Mouse (Mus musculus) layer of hippocampus, adult 11-12 months (tissue): ENCODE data around the gene Nr2f6.

Experiments
- DNase-seq: peaks from one replicate; pipeline ENCODE4 v3.0.0; 2022; ENCODE audit warnings: low spot score

The Nr2f6 gene

GRCm38 (mm10) chr8:71381421-71381970 is at the start of gene Nr2f6:
Gene Nr2f6 (minus strand): TSS chr8:71381960.
- DNase-seq = peak; percentile 65

GRCm38 (mm10) chr8:71422121-71422520 is 40.4 kb upstream of the Nr2f6 start:
- DNase-seq = no peak

GRCm38 (mm10) chr8:71411535-71412273 is 29.9 kb upstream of the Nr2f6 start:
- no peak for DNase-seq

GRCm38 (mm10) chr8:71408231-71408630 is 26.5 kb upstream of the Nr2f6 start:
- DNase-seq = no peak

GRCm38 (mm10) chr8:71407441-71407840 is 25.7 kb upstream of the Nr2f6 start:
- no peak for DNase-seq

GRCm38 (mm10) chr8:71406099-71407015 is 24.6 kb upstream of the Nr2f6 start:
- DNase-seq = peak; percentile 60

- DNase-seq = peak; percentile 95
These were observed 23.8 kb upstream of the Nr2f6 start, which contains the start of gene Ankle1 for GRCm38 (mm10) chr8:71405401-71406098. Gene Ankle1 (plus strand): TSS chr8:71406010.

DNA sequence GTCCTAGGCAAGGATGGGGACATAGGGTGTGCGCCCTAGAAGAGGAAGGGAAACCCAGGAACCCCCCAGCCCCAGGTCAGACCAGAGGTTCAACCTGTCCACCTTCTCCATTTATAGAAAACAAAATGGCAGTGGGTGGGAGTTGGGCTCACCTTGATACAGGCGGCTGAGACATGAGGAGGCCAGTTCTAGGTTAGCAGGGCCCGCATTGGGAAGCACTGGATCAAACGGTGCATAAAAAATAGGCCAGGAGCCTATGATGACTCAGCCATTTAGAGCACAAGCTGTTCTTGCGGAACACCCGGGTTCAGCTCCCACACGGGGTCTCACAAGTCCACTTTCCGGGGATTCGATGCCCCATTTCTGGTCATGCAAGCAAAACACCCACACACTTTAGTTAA is 23.2 kb upstream of the Nr2f6 start:
- no peak for DNase-seq

GRCm38 (mm10) chr8:71404011-71404410 is 22.3 kb upstream of the Nr2f6 start:
- DNase-seq = no peak

DNA sequence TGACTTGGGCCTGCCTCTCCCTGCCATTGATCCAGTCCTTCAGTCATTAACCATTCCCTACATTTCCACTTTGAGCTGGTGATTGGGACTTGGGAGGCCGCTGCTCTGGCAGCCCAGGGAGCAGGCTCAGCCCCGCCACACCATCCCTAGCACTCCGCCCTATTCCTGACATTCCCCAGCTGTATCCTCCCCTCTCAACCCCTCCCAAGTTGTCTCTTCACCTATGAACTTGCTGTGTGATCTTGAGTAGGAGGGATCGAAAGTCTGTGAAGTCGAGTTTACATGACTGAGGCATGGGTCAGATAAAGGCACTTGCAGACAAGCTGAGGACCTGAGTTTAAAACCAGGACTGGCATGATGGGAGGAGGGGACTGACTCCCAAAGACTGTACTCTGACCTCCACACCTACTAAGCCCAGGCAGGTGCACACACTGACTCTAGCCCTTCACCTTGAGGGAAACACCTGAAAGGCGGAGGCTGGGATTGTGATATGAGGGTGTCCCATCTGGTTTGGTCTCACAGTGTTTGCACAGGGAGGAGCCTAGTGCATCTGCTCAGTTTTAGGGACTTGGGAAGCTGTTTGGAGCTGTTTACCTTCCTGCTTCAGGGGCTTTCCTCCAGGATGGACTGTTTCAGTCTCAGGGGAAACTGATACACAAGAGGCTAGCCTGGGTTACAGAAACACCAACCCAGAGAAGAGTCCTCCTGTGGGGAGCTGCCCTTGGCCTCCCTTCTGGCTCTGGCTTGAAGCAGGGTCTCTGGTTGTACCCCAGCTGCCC is 21.5 kb upstream of the Nr2f6 start:
- no peak for DNase-seq

GRCm38 (mm10) chr8:71402446-71402964 is 20.7 kb upstream of the Nr2f6 start:
- DNase-seq = no peak

DNA sequence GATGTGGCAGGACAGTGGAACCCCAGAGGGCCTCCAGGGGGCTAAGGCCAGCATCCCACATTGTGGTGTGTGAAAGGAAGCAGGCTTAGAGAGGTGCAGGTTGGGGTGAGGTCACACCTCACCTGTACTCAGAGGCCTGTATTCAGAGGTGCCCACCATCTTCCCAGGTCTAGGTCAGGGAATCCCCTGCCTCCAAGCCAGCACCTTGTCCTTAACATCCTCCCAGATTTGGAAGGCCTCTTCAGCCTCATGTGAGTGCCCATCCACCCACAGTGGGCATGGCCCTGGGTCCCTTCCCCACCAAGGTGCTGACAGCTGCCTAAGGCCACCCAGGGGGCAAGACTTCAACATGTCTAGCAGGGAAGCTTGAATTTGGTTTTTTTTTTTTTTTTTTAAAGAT is 19.7 kb upstream of the Nr2f6 start:
- DNase-seq = no peak

DNA sequence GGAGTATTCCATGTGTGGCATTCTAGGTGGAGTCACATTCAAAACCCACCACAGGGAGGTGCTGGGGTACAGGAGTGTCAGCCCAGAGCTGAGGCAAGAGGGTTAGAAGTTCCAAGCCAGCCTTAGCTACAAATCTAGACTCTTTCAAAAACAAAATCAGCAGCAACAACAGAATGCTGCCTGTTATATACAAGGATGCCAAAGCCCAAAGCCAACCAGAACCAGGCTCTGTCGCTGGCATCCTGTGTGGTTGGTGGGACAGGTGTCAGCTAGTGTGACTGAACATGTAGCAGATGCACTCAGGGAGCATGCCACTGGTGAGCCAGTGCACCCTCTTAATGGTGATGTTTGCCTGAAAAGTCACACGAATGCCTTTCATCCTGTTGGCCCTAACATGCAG is 19.1 kb upstream of the Nr2f6 start:
- DNase-seq = no peak

DNA sequence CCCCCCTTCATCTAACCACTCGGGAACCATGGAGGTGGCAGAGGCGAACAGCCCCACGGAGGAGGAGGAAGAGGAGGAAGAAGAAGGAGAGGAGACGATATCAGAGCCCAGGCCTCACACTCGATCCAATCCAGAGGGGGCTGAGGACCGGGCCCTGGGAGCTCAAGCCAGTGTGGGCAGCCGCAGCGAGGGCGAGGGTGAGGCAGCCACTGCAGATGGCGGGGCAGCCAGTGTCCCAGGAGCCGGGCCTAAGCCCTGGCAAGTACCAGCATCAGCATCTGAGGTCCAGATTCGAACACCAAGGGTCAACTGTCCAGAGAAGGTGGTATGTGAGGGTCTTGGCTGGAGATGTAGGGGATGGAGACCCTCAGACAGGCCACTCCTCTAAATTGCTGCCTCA is 15.9 kb upstream of the Nr2f6 start:
- no peak for DNase-seq

DNA sequence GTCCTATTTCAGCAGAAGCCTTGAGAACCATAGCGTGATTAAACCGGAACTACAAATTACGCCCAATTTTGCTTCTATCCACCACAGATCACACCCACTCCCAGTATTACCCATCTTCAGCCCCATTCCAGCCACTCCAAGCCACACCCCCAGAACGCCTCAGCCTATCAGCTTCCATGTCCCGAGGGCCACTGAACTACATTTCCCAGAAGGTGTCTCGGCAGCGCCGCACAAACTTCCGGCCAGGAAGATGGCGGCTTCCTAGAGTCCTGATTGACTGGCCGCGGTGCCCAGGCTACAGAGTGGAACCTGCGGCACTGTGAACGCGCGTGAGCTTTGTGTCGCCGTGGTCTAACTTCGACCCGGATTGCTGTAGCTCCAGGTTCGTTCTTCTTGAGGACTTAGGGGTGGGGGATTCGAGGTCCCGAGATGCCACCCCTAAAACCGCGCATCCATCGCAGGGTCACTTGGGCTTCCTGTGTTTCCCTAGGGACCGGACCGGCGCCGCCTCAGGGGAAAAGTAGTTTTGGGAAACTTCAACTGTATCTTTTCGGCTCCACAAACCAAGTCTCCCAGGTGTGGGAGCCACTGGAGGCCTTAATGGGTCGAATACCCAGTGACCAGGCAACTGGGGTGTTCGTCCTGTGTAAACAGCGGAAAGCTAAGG is 15.0 kb upstream of the Nr2f6 start, which contains the start of gene Babam1:
Gene Babam1, plus strand, starts transcription at position 223 of the 667 bp plus-strand sequence.
- DNase-seq = peak; percentile 95

DNA sequence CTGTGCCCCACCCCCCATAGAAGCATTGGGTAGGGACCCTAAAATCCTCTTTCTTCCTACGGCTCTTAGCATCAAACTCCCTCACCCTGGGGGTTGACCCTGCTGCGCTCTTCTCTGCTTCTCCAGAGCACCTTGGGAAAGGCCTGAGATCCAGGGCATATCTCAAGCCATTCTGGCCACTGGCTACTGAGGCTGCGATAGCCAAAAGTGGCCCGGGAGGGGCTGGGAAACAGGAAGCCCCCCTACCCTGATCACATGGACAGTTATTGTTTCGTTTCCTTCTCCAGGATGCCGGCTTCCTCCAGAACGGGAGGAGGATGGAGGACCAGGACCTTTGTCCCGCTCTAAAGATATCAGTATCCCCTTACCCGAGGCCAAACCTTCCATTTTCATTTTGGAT is 13.9 kb upstream of the Nr2f6 start, which contains the start of gene Ushbp1:
Gene Ushbp1, minus strand, starts transcription at position 174 of the 400 bp plus-strand sequence.
- no peak for DNase-seq

DNA sequence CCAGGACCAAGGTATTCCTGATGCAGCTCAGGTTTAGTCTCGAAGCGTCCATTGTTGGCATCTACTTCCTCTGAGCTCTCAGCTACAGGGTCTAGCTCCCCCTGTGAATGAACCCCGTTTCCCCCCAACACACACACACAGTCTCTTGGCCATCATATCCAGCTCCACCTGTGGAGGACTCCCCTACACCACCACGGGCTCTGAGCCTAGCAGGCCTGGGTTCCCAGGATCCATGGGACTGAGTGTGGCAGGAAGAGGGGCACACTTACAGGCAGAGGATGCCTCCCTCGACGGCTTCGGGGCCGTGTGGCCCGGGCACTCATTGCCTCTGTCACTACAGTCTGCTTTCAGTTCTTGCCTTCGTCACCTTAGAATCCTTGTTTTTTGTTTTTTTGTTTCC is 13.3 kb upstream of the Nr2f6 start:
- DNase-seq = no peak

GRCm38 (mm10) chr8:71394481-71394880 is 12.7 kb upstream of the Nr2f6 start:
- DNase-seq = no peak

DNA sequence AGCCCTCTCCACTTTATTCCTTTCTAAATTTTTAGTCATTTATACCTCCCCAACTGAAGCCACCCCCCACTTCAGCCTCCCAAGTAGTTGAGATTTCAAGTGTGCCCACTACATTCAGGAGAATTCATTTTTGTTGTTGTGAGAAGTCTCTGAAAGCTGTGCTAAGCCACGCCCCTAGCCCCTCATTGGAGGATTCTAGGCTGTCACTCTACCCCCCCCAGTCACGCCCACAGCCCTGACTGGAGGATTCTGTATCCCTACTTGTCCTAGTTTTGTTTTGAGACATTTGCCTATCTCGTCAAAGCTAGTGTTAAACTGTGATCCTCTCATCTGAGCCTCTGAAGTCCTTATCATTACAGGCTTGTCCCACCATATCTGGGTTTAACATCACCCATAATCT is 11.1 kb upstream of the Nr2f6 start:
- DNase-seq = no peak

GRCm38 (mm10) chr8:71392391-71392790 is 10.6 kb upstream of the Nr2f6 start:
- DNase-seq = no peak
